Mouse (Mus musculus): ENCODE measurements at regions not wholly inside any gene's neighbourhood (a gene's known extent, or its start where the extent isn't known, plus 50 kb on each side); places are given as distances from the start of the nearest gene placed in this dataset.
"Not testable (repeated sequence)": the region's sequence is repeated elsewhere in the genome, so short reads cannot be mapped to it uniquely, and the experiment has no call there.

GRCm38 (mm10) chr16:57927816-57928215 lies 173.3 kb upstream of the Col8a1 start:
- Histone ChIP-seq H3K27me3 (no peaks in the 10 kb centered on the region), H3K36me3 (no peaks in the 10 kb centered on the region), H3K4me1 (0 out of 2 replicates have a peak, but pooled peaks cover 3% of the 10 kb centered on the region), H3K27ac (no peak overlapping the region), H3K9ac (no peak overlapping the region), H3K9me3 (no peaks in the 10 kb centered on the region), H3K4me2 (no peak overlapping the region), H3K4me3 (no peak overlapping the region)
- 59% methylated on average over 4 of the region's 4 CpGs for WGBS
- ATAC-seq (ENCODE audit: insufficient number of reproducible peaks, low FRiP score, low TSS enrichment, low read depth) = no peak

- ATAC-seq (ENCODE audit: insufficient number of reproducible peaks, low FRiP score, low TSS enrichment, low read depth) = no peak
- Histone ChIP-seq H3K27me3 (no peaks in the 10 kb centered on the region), H3K36me3 (no peaks in the 10 kb centered on the region), H3K4me1 (0 out of 2 replicates have a peak, but pooled peaks cover 3% of the 10 kb centered on the region), H3K9me3 (no peaks in the 10 kb centered on the region), H3K27ac (no peak overlapping the region), H3K9ac (no peak overlapping the region), H3K4me3 (no peak overlapping the region), H3K4me2 (no peak overlapping the region)
- WGBS = 53% methylated on average over 4 of the region's 4 CpGs
Measured at GRCm38 (mm10) chr16:57928301-57928700, 173.8 kb upstream of the Col8a1 start.

GRCm38 (mm10) chr16:57929151-57929764 lies 174.7 kb upstream of the Col8a1 start:
- Histone ChIP-seq H3K4me1 (0 out of 2 replicates have a peak, but pooled peaks cover 3% of the 10 kb centered on the region), H3K36me3 (no peaks in the 10 kb centered on the region), H3K4me2 (no peak overlapping the region), H3K4me3 (no peak overlapping the region), H3K27me3 (no peaks in the 10 kb centered on the region), H3K27ac (no peak overlapping the region), H3K9me3 (no peaks in the 10 kb centered on the region), H3K9ac (no peak overlapping the region)
- ATAC-seq (ENCODE audit: insufficient number of reproducible peaks, low FRiP score, low TSS enrichment, low read depth) = no peak
- 78% methylated on average over 12 of the region's 12 CpGs for WGBS

GRCm38 (mm10) chr16:57945404-57945803 lies 190.9 kb upstream of the Col8a1 start:
- Histone ChIP-seq H3K36me3 (no peaks in the 10 kb centered on the region), H3K9me3 (no peaks in the 10 kb centered on the region), H3K27me3 (no peaks in the 10 kb centered on the region), H3K27ac (no peak overlapping the region), H3K9ac (no peak overlapping the region), H3K4me2 (no peak overlapping the region), H3K4me3 (no peak overlapping the region), H3K4me1 (no peaks in the 10 kb centered on the region)
- ATAC-seq (ENCODE audit: insufficient number of reproducible peaks, low FRiP score, low TSS enrichment, low read depth) = no peak
- WGBS = 67% methylated on average over 6 of the region's 6 CpGs

GRCm38 (mm10) chr16:57947309-57947708 lies 192.8 kb upstream of the Col8a1 start:
- no peaks in the 10 kb centered on the region for H3K27me3 ChIP-seq
- H3K4me1 ChIP-seq = no peaks in the 10 kb centered on the region
- WGBS = 27% methylated on average over 3 of the region's 3 CpGs
- no peak overlapping the region for H3K27ac ChIP-seq
- H3K4me2 ChIP-seq = no peak overlapping the region
- H3K9me3 ChIP-seq = no peaks in the 10 kb centered on the region
- ATAC-seq (ENCODE audit: insufficient number of reproducible peaks, low FRiP score, low TSS enrichment, low read depth) = no peak
- H3K9ac ChIP-seq = no peak overlapping the region
- no peaks in the 10 kb centered on the region for H3K36me3 ChIP-seq
- no peak overlapping the region for H3K4me3 ChIP-seq

GRCm38 (mm10) chr16:57949680-57950079 lies 195.1 kb upstream of the Col8a1 start:
- no peak overlapping the region for H3K4me3 ChIP-seq
- H3K9ac ChIP-seq = no peak overlapping the region
- WGBS = 33% methylated on average over 3 of the region's 3 CpGs
- no peaks in the 10 kb centered on the region for H3K27me3 ChIP-seq
- H3K4me1 ChIP-seq = no peaks in the 10 kb centered on the region
- H3K36me3 ChIP-seq = no peaks in the 10 kb centered on the region
- H3K4me2 ChIP-seq = no peak overlapping the region
- H3K9me3 ChIP-seq = no peaks in the 10 kb centered on the region
- ATAC-seq (ENCODE audit: insufficient number of reproducible peaks, low FRiP score, low TSS enrichment, low read depth) = no peak
- no peak overlapping the region for H3K27ac ChIP-seq

GRCm38 (mm10) chr16:57970956-57971355 lies 216.4 kb upstream of the Col8a1 start:
- Histone ChIP-seq H3K27ac (no peak overlapping the region), H3K4me3 (no peak overlapping the region), H3K9me3 (no peaks in the 10 kb centered on the region), H3K36me3 (no peaks in the 10 kb centered on the region), H3K27me3 (no peaks in the 10 kb centered on the region), H3K4me1 (no peaks in the 10 kb centered on the region), H3K4me2 (no peak overlapping the region), H3K9ac (no peak overlapping the region)
- no peak for ATAC-seq (ENCODE audit: insufficient number of reproducible peaks, low FRiP score, low TSS enrichment, low read depth)
- WGBS = 54% methylated on average over 1 of the region's 1 CpGs

GRCm38 (mm10) chr16:57984111-57984510 lies 229.6 kb upstream of the Col8a1 start:
- 66% methylated on average over 5 of the region's 5 CpGs for WGBS
- H3K4me1 ChIP-seq = no peaks in the 10 kb centered on the region; the same call in 1 of the 2 replicates

GRCm38 (mm10) chr16:58005740-58006139 lies 251.2 kb upstream of the Col8a1 start:
- Histone ChIP-seq H3K4me2 (no peak overlapping the region), H3K4me3 (no peak overlapping the region), H3K27me3 (no peaks in the 10 kb centered on the region), H3K4me1 (no peaks in the 10 kb centered on the region), H3K9ac (no peak overlapping the region), H3K27ac (no peak overlapping the region), H3K36me3 (no peaks in the 10 kb centered on the region), H3K9me3 (no peaks in the 10 kb centered on the region)
- ATAC-seq (ENCODE audit: insufficient number of reproducible peaks, low FRiP score, low TSS enrichment, low read depth) = no peak
- 67% methylated on average over 3 of the region's 3 CpGs for WGBS

More at GRCm38 (mm10) chr16:57984111-57984510, 229.6 kb upstream of the Col8a1 start:
- no peak for ATAC-seq (ENCODE audit: insufficient number of reproducible peaks, low FRiP score, low TSS enrichment, low read depth)
- H3K4me2 ChIP-seq = no peak overlapping the region
- H3K27me3 ChIP-seq = no peaks in the 10 kb centered on the region
- H3K27ac ChIP-seq = no peak overlapping the region
- H3K36me3 ChIP-seq = no peaks in the 10 kb centered on the region
- H3K4me3 ChIP-seq = no peak overlapping the region
- no peaks in the 10 kb centered on the region for H3K9me3 ChIP-seq
- no peak overlapping the region for H3K9ac ChIP-seq

GRCm38 (mm10) chr16:58013557-58013956 lies 259.0 kb upstream of the Col8a1 start:
- Histone ChIP-seq H3K27me3 (no peaks in the 10 kb centered on the region), H3K4me1 (no peaks in the 10 kb centered on the region), H3K9ac (no peak overlapping the region), H3K4me2 (no peak overlapping the region), H3K27ac (no peak overlapping the region), H3K4me3 (no peak overlapping the region), H3K36me3 (no peaks in the 10 kb centered on the region), H3K9me3 (no peaks in the 10 kb centered on the region)
- no peak for ATAC-seq (ENCODE audit: insufficient number of reproducible peaks, low FRiP score, low TSS enrichment, low read depth)
- 23% methylated on average over 1 of the region's 1 CpGs for WGBS

- H3K4me3 ChIP-seq = no peak overlapping the region
- H3K4me1 ChIP-seq = peaks cover 3% of the 10 kb centered on the region; the same call in 1 of the 2 replicates
- no peaks in the 10 kb centered on the region for H3K9me3 ChIP-seq
- H3K9ac ChIP-seq = no peak overlapping the region
- ATAC-seq (ENCODE audit: insufficient number of reproducible peaks, low FRiP score, low TSS enrichment, low read depth) = no peak
- WGBS = 86% methylated on average over 2 of the region's 2 CpGs
- H3K27ac ChIP-seq = no peak overlapping the region
- no peak overlapping the region for H3K4me2 ChIP-seq
- no peaks in the 10 kb centered on the region for H3K27me3 ChIP-seq
- no peaks in the 10 kb centered on the region for H3K36me3 ChIP-seq
Measured at GRCm38 (mm10) chr16:58027525-58027924, 273.0 kb upstream of the Col8a1 start.

GRCm38 (mm10) chr16:58028541-58028940 lies 274.0 kb upstream of the Col8a1 start:
- not testable (repeated sequence) for ATAC-seq (ENCODE audit: insufficient number of reproducible peaks, low FRiP score, low TSS enrichment, low read depth); H3K4me2 ChIP-seq; H3K27ac ChIP-seq; H3K27me3 ChIP-seq; H3K4me1 ChIP-seq; H3K9me3 ChIP-seq; H3K36me3 ChIP-seq; H3K4me3 ChIP-seq; H3K9ac ChIP-seq
- 69% methylated on average over 1 of the region's 1 CpGs for WGBS

- H3K27me3 ChIP-seq = no peaks in the 10 kb centered on the region
- no peaks in the 10 kb centered on the region for H3K36me3 ChIP-seq
- H3K4me2 ChIP-seq = no peak overlapping the region
- WGBS = 40% methylated on average over 5 of the region's 5 CpGs
- peaks cover 3% of the 10 kb centered on the region; the same call in 1 of the 2 replicates for H3K4me1 ChIP-seq
- no peak overlapping the region for H3K27ac ChIP-seq
- ATAC-seq (ENCODE audit: insufficient number of reproducible peaks, low FRiP score, low TSS enrichment, low read depth) = no peak
- no peaks in the 10 kb centered on the region for H3K9me3 ChIP-seq
- H3K4me3 ChIP-seq = no peak overlapping the region
- H3K9ac ChIP-seq = no peak overlapping the region
Measured at GRCm38 (mm10) chr16:58029674-58030073, 275.1 kb upstream of the Col8a1 start.

All from limb, embryonic 15.5 days (tissue).